ENCODE assay signal across 17 mouse cellular contexts in genomic region chr2:71726883-71727676, GRCm38 (mm10).
"Had no signal": no experiment of that assay in that cellular context is flagged by ENCODE, and none has a peak within 500 bp of the region (broad histone marks: within the 10 kb centered on the region; RNA-seq: fewer than 3 reads in every experiment).

No protein-coding gene starts in this region.

- H3K4me3 ChIP-seq: layer of hippocampus, adult 2 months; limb, embryonic 10.5 days; limb, embryonic 13.5 days; liver, embryonic 12.5 days; liver, embryonic 15.5 days; lung, embryonic 15.5 days; megakaryocyte, embryonic 14.5 days had no signal

- DNase-seq: kidney, postnatal 25 days; layer of hippocampus, adult 9-11 months; liver; lung, adult 18-20 months; lung, postnatal 10 days; lung, postnatal 36 days; midbrain, embryonic 14.5 days; thymus, adult 18-20 months; thymus, postnatal 36 days had no signal

- H3K27ac ChIP-seq: layer of hippocampus, adult 2 months; limb, embryonic 10.5 days; limb, embryonic 13.5 days; liver, embryonic 12.5 days; liver, embryonic 15.5 days; lung, embryonic 15.5 days had no signal

- H3K9me3 ChIP-seq: limb, embryonic 10.5 days; limb, embryonic 13.5 days; liver, embryonic 12.5 days; liver, embryonic 15.5 days; lung, embryonic 15.5 days; megakaryocyte, embryonic 14.5 days had no signal

- H3K27me3 ChIP-seq: liver, embryonic 12.5 days; megakaryocyte, embryonic 14.5 days had no signal

- H3K4me2 ChIP-seq: limb, embryonic 13.5 days; liver, embryonic 12.5 days; liver, embryonic 15.5 days; lung, embryonic 15.5 days; midbrain, embryonic 11.5 days had no signal

- ATAC-seq: liver, embryonic 12.5 days had no signal

- H3K9ac ChIP-seq: limb, embryonic 13.5 days; liver, embryonic 12.5 days; liver, embryonic 15.5 days; lung, embryonic 15.5 days had no signal

- H3K36me3 ChIP-seq: limb, embryonic 10.5 days; limb, embryonic 13.5 days; liver, embryonic 12.5 days; liver, embryonic 15.5 days; lung, embryonic 15.5 days had no signal
